Comparison of ENCODE assay signal across 8 mouse cellular contexts in genomic region chr6:108211896-108212880, GRCm38 (mm10). TPM values are rescaled to one million over a fixed set of nuclear protein-coding genes. Genes with fewer than 3 reads are reported as not detected.
DNase-seq lines count a peak whose midpoint lies in the region; ATAC-seq and TF ChIP-seq lines count a peak whose summit lies in the region.

No protein-coding gene starts in this region.

- H3K9me3 ChIP-seq in intestine, embryonic 15.5 days = no peaks in the 10 kb centered on the region
- no peaks in the 10 kb centered on the region for H3K9me3 ChIP-seq in midbrain, embryonic 12.5 days

- peak; percentile 15 for ATAC-seq in intestine, embryonic 15.5 days
- peak; percentile 6; the same call in 1 of the 2 replicates for ATAC-seq in midbrain, embryonic 12.5 days (ENCODE audit: low FRiP score, low read depth)

- H3K9ac ChIP-seq in liver, adult 2 months (ENCODE audit: low read depth, low read length) = peak overlapping the region; percentile 69
- H3K9ac ChIP-seq in intestine, embryonic 15.5 days = peak overlapping the region; percentile 44
- H3K9ac ChIP-seq in midbrain, embryonic 12.5 days (replicated peaks) = peak overlapping the region; percentile 56

- no peak for TF ChIP-seq POLR2A in liver, adult 2 months (IDR thresholded peaks at IDR 0.05; ENCODE audit: extremely low read depth, insufficient read depth, low read length)
- TF ChIP-seq POLR2A in embryonic fibroblast, embryonic 13.5 days (IDR thresholded peaks at IDR 0.05; ENCODE audit: low read depth, low read length) = no peak; the same call in 1 of the 2 replicates

- peak overlapping the region; percentile 81 for H3K4me2 ChIP-seq in intestine, embryonic 15.5 days (replicated peaks)
- peak overlapping the region; percentile 82 for H3K4me2 ChIP-seq in midbrain, embryonic 12.5 days (replicated peaks)

- peak; percentile 55 for DNase-seq in liver, adult 2 months (ENCODE audit: extremely low read depth, low read depth, low spot score)
- no peak for DNase-seq in liver
- peak; percentile 27 for DNase-seq in T-cell, adult 2 months (ENCODE audit: low spot score)
- no peak for DNase-seq in right cerebral cortex, postnatal 14 days
- no peak for DNase-seq in layer of hippocampus, adult 9-11 months

- no peaks in the 10 kb centered on the region for H3K36me3 ChIP-seq in liver, adult 2 months (ENCODE audit: control insufficient read depth, insufficient read depth, low read length)
- H3K36me3 ChIP-seq in intestine, embryonic 15.5 days = no peaks in the 10 kb centered on the region
- H3K36me3 ChIP-seq in midbrain, embryonic 12.5 days = no peaks in the 10 kb centered on the region

- H3K4me1 ChIP-seq in liver, adult 2 months (ENCODE audit: control insufficient read depth, insufficient read depth, low read length) = peaks cover 11% of the 10 kb centered on the region; the same call in 1 of the 2 replicates
- H3K4me1 ChIP-seq in embryonic fibroblast, embryonic 13.5 days (ENCODE audit: control insufficient read depth, insufficient read depth, low read length) = no peaks in the 10 kb centered on the region
- H3K4me1 ChIP-seq in intestine, embryonic 15.5 days (replicated peaks) = peaks cover 11% of the 10 kb centered on the region; the same call in 1 of the 2 replicates
- peaks cover 11% of the 10 kb centered on the region; the same call in 1 of the 2 replicates for H3K4me1 ChIP-seq in midbrain, embryonic 12.5 days

- H3K27me3 ChIP-seq in liver, adult 2 months (ENCODE audit: control insufficient read depth, insufficient read depth, low read length) = no peaks in the 10 kb centered on the region
- H3K27me3 ChIP-seq in intestine, embryonic 15.5 days (replicated peaks) = no peaks in the 10 kb centered on the region
- peaks cover 10% of the 10 kb centered on the region for H3K27me3 ChIP-seq in midbrain, embryonic 12.5 days

- no peak for TF ChIP-seq CTCF in liver, adult 2 months (IDR thresholded peaks at IDR 0.05; ENCODE audit: low read depth, low read length)
- TF ChIP-seq CTCF in embryonic fibroblast, embryonic 13.5 days (IDR thresholded peaks at IDR 0.05; ENCODE audit: borderline replicate concordance, insufficient read depth, low read length) = no peak

- H3K27ac ChIP-seq in liver, adult 2 months (replicated peaks; ENCODE audit: insufficient read depth, low read depth, low read length) = peak overlapping the region; percentile 72
- H3K27ac ChIP-seq in embryonic fibroblast, embryonic 13.5 days (ENCODE audit: insufficient read depth, low read length) = peak overlapping the region; percentile 84
- H3K27ac ChIP-seq in intestine, embryonic 15.5 days = peak overlapping the region; percentile 59
- 0 out of 2 replicates have a peak overlapping the region, but pooled peaks have one; percentile 6 for H3K27ac ChIP-seq in midbrain, embryonic 12.5 days (replicated peaks)

- 5% methylated on average over 36 of the region's 36 CpGs for WGBS in liver, adult 2 months
- 6% methylated on average over 36 of the region's 36 CpGs for WGBS in intestine, embryonic 15.5 days
- 8% methylated on average over 36 of the region's 36 CpGs for WGBS in midbrain, embryonic 12.5 days

- peak overlapping the region; percentile 68 for H3K4me3 ChIP-seq in liver, adult 2 months (ENCODE audit: insufficient read depth, low read depth, low read length)
- peak overlapping the region; percentile 72 for H3K4me3 ChIP-seq in embryonic fibroblast, embryonic 13.5 days (ENCODE audit: insufficient read depth, low read length)
- H3K4me3 ChIP-seq in intestine, embryonic 15.5 days (replicated peaks) = peak overlapping the region; percentile 67
- H3K4me3 ChIP-seq in midbrain, embryonic 12.5 days = peak overlapping the region; percentile 70

- peaks cover 7% of the 10 kb centered on the region; the same call in 1 of the 2 replicates for H3K79me2 ChIP-seq in liver, adult 2 months (ENCODE audit: control insufficient read depth, insufficient read depth, low read length)

RNA-seq across cellular contexts. Expression of gene Itpr1, which starts 0.7 kb away (rescaled TPM):
- 55.0 and 56.6 TPM in 2 replicates for total RNA-seq in liver, adult 2 months (2014; rRNA removed)
- 6.9 and 9.2 TPM in 2 replicates for polyA plus RNA-seq in liver, adult 2 months (2012; rRNA removed)
- 31.4 and 38.0 TPM in 2 replicates for polyA plus RNA-seq in embryonic fibroblast, embryonic 13.5 days (2011; ENCODE audit: insufficient read length, low read depth, missing spikeins)
- polyA plus RNA-seq in intestine, embryonic 15.5 days (2015; fragmentation: Nextera tagmentation; extraction: Ambion mirVana) = 8.4 and 9.0 TPM in 2 replicates
- polyA plus RNA-seq in midbrain, embryonic 12.5 days (2016; fragmentation: Nextera tagmentation; extraction: Ambion mirVana) = 7.3 and 7.4 TPM in 2 replicates

RNA-seq across cellular contexts. Expression of gene Sumf1, which starts 26.8 kb away (rescaled TPM):
- total RNA-seq in liver, adult 2 months (2014; rRNA removed) = 23.3 and 23.6 TPM in 2 replicates
- 20.5 and 23.8 TPM in 2 replicates for polyA plus RNA-seq in liver, adult 2 months (2012; rRNA removed)
- 45.9 and 47.3 TPM in 2 replicates for polyA plus RNA-seq in embryonic fibroblast, embryonic 13.5 days (2011; ENCODE audit: insufficient read length, low read depth, missing spikeins)
- 22.0 and 22.3 TPM in 2 replicates for polyA plus RNA-seq in intestine, embryonic 15.5 days (2015; fragmentation: Nextera tagmentation; extraction: Ambion mirVana)
- polyA plus RNA-seq in midbrain, embryonic 12.5 days (2016; fragmentation: Nextera tagmentation; extraction: Ambion mirVana) = 14.0 and 15.9 TPM in 2 replicates

Comparison
In these comparisons a context has a peak if more than half of its experiments do, and no peak if none do; other contexts are left out.
1. DNase-seq: peak in liver, adult 2 months (single experiment) and T-cell, adult 2 months (single experiment); none in liver (single experiment), right cerebral cortex, postnatal 14 days (single experiment) and layer of hippocampus, adult 9-11 months (single experiment).
2. H3K27ac ChIP-seq: peak in every context shown above with its lines; median percentile 84 in embryonic fibroblast, embryonic 13.5 days; 72 in liver, adult 2 months; 59 in intestine, embryonic 15.5 days; 6 in midbrain, embryonic 12.5 days.
3. Peak in every context shown above with its lines, with median percentiles within 50 percentile points of each other: H3K4me3 ChIP-seq and H3K9ac ChIP-seq.